Mouse (Mus musculus): ENCODE results near the gene Taf1b.

Gene Taf1b

DNA sequence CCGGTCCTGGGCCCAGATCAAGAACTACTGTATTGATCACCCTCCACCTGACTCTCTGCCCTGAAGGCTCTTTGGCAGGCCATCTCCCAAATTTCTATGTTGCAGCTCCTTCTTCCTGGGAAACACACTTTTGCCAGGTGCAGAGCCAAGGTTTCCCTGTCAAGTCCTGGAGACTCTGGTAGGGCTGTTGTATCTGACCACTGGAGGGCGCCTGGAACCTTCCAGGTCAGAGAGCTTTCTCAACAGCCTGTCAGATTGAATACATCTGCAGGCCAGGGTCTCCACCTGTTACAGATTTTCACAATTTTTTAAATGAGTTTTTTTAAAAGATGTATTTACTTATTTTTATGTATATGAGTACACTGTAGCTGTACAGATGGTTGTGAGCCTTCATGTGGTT, 105.1 kb downstream of the Taf1b start:
- DNase-seq (ENCODE audit: low spot score in 2 of 2): peak; percentile 33 to 57

DNA sequence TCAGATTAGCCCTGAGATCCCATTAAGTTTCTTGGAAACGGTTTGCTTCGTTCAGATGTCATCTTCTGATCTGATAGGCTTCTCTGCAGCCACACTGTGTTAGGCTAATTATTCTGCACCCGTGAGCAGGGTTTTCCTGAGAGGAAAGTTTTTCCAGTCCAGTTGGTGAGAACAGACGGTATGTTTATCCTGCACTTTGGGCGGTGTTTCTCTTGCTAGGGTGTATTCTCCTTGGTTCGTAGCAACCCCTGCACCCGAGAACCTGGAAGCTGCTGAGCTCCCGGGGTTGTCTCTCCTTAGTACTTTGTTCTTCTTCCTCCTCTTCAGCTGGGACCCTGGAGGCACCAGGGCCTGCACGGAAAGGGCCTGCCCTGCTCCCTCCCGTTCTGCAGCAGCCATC, 108.0 kb downstream of the Taf1b start:
- no peak for DNase-seq (ENCODE audit: low spot score in 2 of 2)
